Mouse (Mus musculus): ENCODE data around the gene Adamts12.

The Adamts12 gene

GRCm38 (mm10) chr15:11082961-11083569 lies 18.5 kb downstream of the Adamts12 start:
- DNase-seq (ENCODE audit: low spot score) = no peak

GRCm38 (mm10) chr15:11083678-11084077 lies 19.1 kb downstream of the Adamts12 start:
- no peak for DNase-seq (ENCODE audit: low spot score)

- no peak for DNase-seq (ENCODE audit: low spot score)
Measured at GRCm38 (mm10) chr15:11084241-11084992, 19.8 kb downstream of the Adamts12 start.

GRCm38 (mm10) chr15:11084993-11085365 lies 20.4 kb downstream of the Adamts12 start:
- no peak for DNase-seq (ENCODE audit: low spot score)

- no peak for DNase-seq (ENCODE audit: low spot score)
Measured at GRCm38 (mm10) chr15:11089494-11089893, 24.9 kb downstream of the Adamts12 start.

GRCm38 (mm10) chr15:11095566-11095965 lies 31.0 kb downstream of the Adamts12 start:
- no peak for DNase-seq (ENCODE audit: low spot score)

GRCm38 (mm10) chr15:11097967-11098702 lies 33.5 kb downstream of the Adamts12 start:
- DNase-seq (ENCODE audit: low spot score) = no peak

GRCm38 (mm10) chr15:11098940-11099339 lies 34.4 kb downstream of the Adamts12 start:
- no peak for DNase-seq (ENCODE audit: low spot score)

GRCm38 (mm10) chr15:11100917-11101316 lies 36.3 kb downstream of the Adamts12 start:
- DNase-seq (ENCODE audit: low spot score) = no peak

GRCm38 (mm10) chr15:11105101-11105500 lies 40.5 kb downstream of the Adamts12 start:
- no peak for DNase-seq (ENCODE audit: low spot score)

- DNase-seq (ENCODE audit: low spot score) = no peak
Measured at GRCm38 (mm10) chr15:11107376-11107775, 42.8 kb downstream of the Adamts12 start.

- no peak for DNase-seq (ENCODE audit: low spot score)
Measured at GRCm38 (mm10) chr15:11114631-11115197, 50.1 kb downstream of the Adamts12 start.

GRCm38 (mm10) chr15:11116303-11116702 lies 51.7 kb downstream of the Adamts12 start:
- peak; percentile 10 for DNase-seq (ENCODE audit: low spot score)

- no peak for DNase-seq (ENCODE audit: low spot score)
Measured at GRCm38 (mm10) chr15:11116853-11117252, 52.3 kb downstream of the Adamts12 start.

GRCm38 (mm10) chr15:11118371-11118770 lies 53.8 kb downstream of the Adamts12 start:
- DNase-seq (ENCODE audit: low spot score) = no peak

GRCm38 (mm10) chr15:11121721-11122120 lies 57.1 kb downstream of the Adamts12 start:
- DNase-seq (ENCODE audit: low spot score) = no peak

- DNase-seq (ENCODE audit: low spot score) = no peak
Measured at GRCm38 (mm10) chr15:11125361-11125760, 60.8 kb downstream of the Adamts12 start.

- no peak for DNase-seq (ENCODE audit: low spot score)
Measured at GRCm38 (mm10) chr15:11128457-11128856, 63.9 kb downstream of the Adamts12 start.

- no peak for DNase-seq (ENCODE audit: low spot score)
Measured at GRCm38 (mm10) chr15:11132586-11133558, 68.3 kb downstream of the Adamts12 start.

- DNase-seq (ENCODE audit: low spot score) = no peak
Measured at GRCm38 (mm10) chr15:11145581-11145980, 81.0 kb downstream of the Adamts12 start.

GRCm38 (mm10) chr15:11159386-11159785 lies 94.8 kb downstream of the Adamts12 start:
- DNase-seq (ENCODE audit: low spot score) = no peak
